Mouse (Mus musculus) ES-Bruce4 (cell line): ENCODE data around the gene Selp. TPM values are rescaled to one million over a fixed set of nuclear protein-coding genes. Genes with fewer than 3 reads are reported as not detected.

Experiments used
- H3K27ac ChIP-seq: 2 replicates; pipeline ENCODE4 v1.5.1; 2012; ENCODE audit warnings: low read length, inconsistent platforms; ENCODE audit not compliant: insufficient read depth
- H3K27me3 ChIP-seq: 2 replicates; pipeline ENCODE4 v1.6.1; 2012; ENCODE audit warnings: mild to moderate bottlenecking, low read length, inconsistent platforms; ENCODE audit not compliant: control insufficient read depth, poor library complexity, insufficient read depth, severe bottlenecking
- H3K36me3 ChIP-seq: 2 replicates; pipeline ENCODE4 v1.6.1; 2012; ENCODE audit warnings: inconsistent platforms, mild to moderate bottlenecking, low read length, moderate library complexity; ENCODE audit not compliant: control insufficient read depth, poor library complexity, insufficient read depth, severe bottlenecking
- H3K4me1 ChIP-seq: one replicate; pipeline ENCODE4 v1.8.1; 2011; ENCODE audit warnings: low read length; ENCODE audit not compliant: control insufficient read depth, insufficient read depth
- H3K4me3 ChIP-seq: 2 replicates; pipeline ENCODE4 v1.5.1; 2011; ENCODE audit warnings: low read depth, mild to moderate bottlenecking, low read length
- H3K9ac ChIP-seq: 2 replicates; pipeline ENCODE4 v1.6.1; 2012; ENCODE audit warnings: low read depth, mild to moderate bottlenecking, inconsistent platforms; ENCODE audit not compliant: poor library complexity, severe bottlenecking
- H3K9me3 ChIP-seq: replicated peaks from 2 replicates; pipeline ENCODE4 v1.6.1; 2012; ENCODE audit warnings: mild to moderate bottlenecking, low read length, inconsistent platforms; ENCODE audit not compliant: control insufficient read depth, poor library complexity, insufficient read depth, severe bottlenecking
- CTCF ChIP-seq: IDR thresholded peaks from one replicate; pipeline ENCODE4 v1.8.1; 2011; ENCODE audit warnings: low read depth, low read length
- EP300 ChIP-seq: IDR thresholded peaks from 2 replicates; pipeline ENCODE4 v1.6.1; 2011; ENCODE audit warnings: low read depth, low read length; ENCODE audit not compliant: insufficient read depth
- POLR2A ChIP-seq: IDR thresholded peaks from one replicate; pipeline ENCODE4 v1.8.1; 2011; ENCODE audit warnings: low read length; ENCODE audit not compliant: insufficient read depth
- polyA plus RNA-seq: library from polyadenylated mRNA; stranded (reverse); fragments of >200 nt; gene quantifications from 2 replicates; pipeline ENCODE4 v1.2.4, GENCODE M21; 2011; ENCODE audit warnings: low read depth; ENCODE audit not compliant: missing spikeins, insufficient read depth, insufficient read length

Selp gene
- polyA plus RNA-seq, 1 experiment = 0.76 TPM

DNA sequence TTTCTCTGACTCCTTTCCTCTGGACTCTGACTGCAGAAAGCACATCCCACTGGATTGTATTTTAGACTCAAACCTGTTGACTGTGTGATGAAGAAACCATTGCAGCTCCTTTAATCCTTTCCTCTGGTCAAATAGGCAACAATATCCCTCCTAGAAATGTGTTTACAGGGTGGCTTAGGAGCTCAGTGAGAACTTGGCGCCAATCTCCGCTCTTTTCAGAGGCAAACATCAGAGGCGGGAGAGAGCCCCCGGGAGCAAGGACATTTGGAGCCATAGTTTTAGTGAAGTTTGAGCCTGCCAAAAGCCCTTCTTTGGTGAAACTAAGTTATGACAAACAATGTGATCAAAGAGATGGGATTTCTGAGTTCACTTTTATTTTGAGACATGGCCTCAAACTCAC, 70.3 kb downstream of the Selp start:
- TF ChIP-seq POLR2A = no peak
- no peak for TF ChIP-seq CTCF
- TF ChIP-seq EP300 = no peak
- H3K27me3 ChIP-seq = no peaks in the 10 kb centered on the region

DNA sequence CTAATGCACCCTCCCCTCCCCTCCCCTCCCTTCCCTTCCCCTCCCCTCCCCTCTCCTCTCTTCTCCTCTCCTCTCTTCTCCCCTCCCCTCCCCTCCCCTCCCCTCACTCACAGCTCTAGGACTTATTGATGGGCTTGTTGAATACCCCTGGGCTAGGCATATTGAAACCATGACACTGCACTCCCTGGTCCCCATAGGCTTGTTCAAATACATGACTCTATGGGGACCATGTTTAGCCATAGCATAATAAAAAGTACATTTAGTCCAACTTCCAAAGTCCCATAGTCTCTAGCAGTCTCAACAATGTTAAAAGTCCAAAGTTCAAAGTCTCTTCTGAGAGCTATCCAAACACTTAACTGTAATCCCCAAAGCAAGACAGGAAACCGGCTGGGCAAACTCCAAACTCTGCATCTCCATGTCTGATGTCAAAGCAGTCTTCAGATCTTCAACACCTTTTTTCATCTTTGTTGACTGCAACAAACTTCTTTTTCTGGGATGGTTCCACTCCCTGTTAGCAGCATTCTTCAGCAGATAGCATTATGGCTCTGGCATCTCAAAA, 72.0 kb downstream of the Selp start:
- Histone ChIP-seq H3K9me3 (no peaks in the 10 kb centered on the region), H3K9ac (no peak overlapping the region)
- TF ChIP-seq CTCF (no peak), POLR2A (no peak), EP300 (no peak)

More for the DNA sequence above, 70.3 kb downstream of the Selp start:
- Histone ChIP-seq H3K9ac (no peak overlapping the region), H3K36me3 (no peaks in the 10 kb centered on the region), H3K4me3 (no peak overlapping the region), H3K9me3 (no peaks in the 10 kb centered on the region), H3K4me1 (no peaks in the 10 kb centered on the region), H3K27ac (no peak overlapping the region)

DNA sequence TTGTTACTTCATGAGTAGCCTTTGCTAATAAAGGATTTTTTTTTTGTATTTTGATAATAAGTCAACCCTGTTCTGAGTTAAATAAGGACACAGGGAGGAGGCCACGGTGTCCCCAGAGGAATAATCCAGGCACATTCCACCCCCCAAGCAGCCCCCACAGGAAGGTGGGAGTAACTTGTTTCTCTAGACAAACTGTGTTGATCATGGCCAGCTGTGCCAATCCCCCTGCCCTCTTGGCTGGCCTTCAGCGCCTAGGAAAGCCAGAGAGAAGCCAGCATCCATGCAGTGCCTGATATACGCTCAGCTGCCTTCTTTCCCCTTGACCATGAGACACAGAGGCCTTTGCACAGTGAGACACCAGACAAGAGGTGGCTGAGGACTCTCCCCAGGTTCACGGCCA, 84.5 kb downstream of the Selp start:
- H3K27ac ChIP-seq = no peak overlapping the region
- H3K9ac ChIP-seq = no peak overlapping the region
- H3K36me3 ChIP-seq = no peaks in the 10 kb centered on the region
- H3K9me3 ChIP-seq = peaks cover 3% of the 10 kb centered on the region; the same call in 1 of the 2 replicates
- TF ChIP-seq CTCF (no peak), EP300 (no peak), POLR2A (no peak)
- H3K4me1 ChIP-seq = no peaks in the 10 kb centered on the region
- no peak overlapping the region for H3K4me3 ChIP-seq
- no peaks in the 10 kb centered on the region; the same call in 1 of the 2 replicates for H3K27me3 ChIP-seq

More for the DNA sequence above, 72.0 kb downstream of the Selp start:
- no peak overlapping the region for H3K27ac ChIP-seq
- H3K27me3 ChIP-seq = no peaks in the 10 kb centered on the region
- no peaks in the 10 kb centered on the region for H3K4me1 ChIP-seq
- no peak overlapping the region for H3K4me3 ChIP-seq
- no peaks in the 10 kb centered on the region for H3K36me3 ChIP-seq

Other genes starting within 250 kb of the Selp start
- 13.2 and 18.8 TPM in 2 replicates for gene Scyl3, start 186.2 kb upstream of the Selp start, polyA plus RNA-seq
- gene BC055324, start 120.5 kb upstream of the Selp start, polyA plus RNA-seq = 54.3 and 69.3 TPM in 2 replicates
- gene Mettl18, start 120.4 kb upstream of the Selp start, polyA plus RNA-seq = 9.6 TPM in 2 replicates
- not detected in 2 replicates for gene Sele, start 67.0 kb upstream of the Selp start, polyA plus RNA-seq
- not detected in 2 replicates for gene Sell, start 53.3 kb upstream of the Selp start, polyA plus RNA-seq
- gene F5, start 36.6 kb downstream of the Selp start, polyA plus RNA-seq = 5.7 and 6.0 TPM in 2 replicates
- gene Slc19a2, start 133.8 kb downstream of the Selp start, polyA plus RNA-seq = 59.3 and 64.9 TPM in 2 replicates
- 7.8 and 10.2 TPM in 2 replicates for gene Ccdc181, start 160.3 kb downstream of the Selp start, polyA plus RNA-seq
- gene Nme7, start 188.9 kb downstream of the Selp start, polyA plus RNA-seq = 45.7 and 48.8 TPM in 2 replicates
- 25.7 and 33.9 TPM in 2 replicates for gene Blzf1, start 192.2 kb downstream of the Selp start, polyA plus RNA-seq